Mouse (Mus musculus): ENCODE data around the gene Rab17. TPM values are rescaled to one million over a fixed set of nuclear protein-coding genes. Genes with fewer than 3 reads are reported as not detected.

The Rab17 gene
- polyA plus RNA-seq, 1 experiment from 2014 or later = 0.44 TPM

DNA sequence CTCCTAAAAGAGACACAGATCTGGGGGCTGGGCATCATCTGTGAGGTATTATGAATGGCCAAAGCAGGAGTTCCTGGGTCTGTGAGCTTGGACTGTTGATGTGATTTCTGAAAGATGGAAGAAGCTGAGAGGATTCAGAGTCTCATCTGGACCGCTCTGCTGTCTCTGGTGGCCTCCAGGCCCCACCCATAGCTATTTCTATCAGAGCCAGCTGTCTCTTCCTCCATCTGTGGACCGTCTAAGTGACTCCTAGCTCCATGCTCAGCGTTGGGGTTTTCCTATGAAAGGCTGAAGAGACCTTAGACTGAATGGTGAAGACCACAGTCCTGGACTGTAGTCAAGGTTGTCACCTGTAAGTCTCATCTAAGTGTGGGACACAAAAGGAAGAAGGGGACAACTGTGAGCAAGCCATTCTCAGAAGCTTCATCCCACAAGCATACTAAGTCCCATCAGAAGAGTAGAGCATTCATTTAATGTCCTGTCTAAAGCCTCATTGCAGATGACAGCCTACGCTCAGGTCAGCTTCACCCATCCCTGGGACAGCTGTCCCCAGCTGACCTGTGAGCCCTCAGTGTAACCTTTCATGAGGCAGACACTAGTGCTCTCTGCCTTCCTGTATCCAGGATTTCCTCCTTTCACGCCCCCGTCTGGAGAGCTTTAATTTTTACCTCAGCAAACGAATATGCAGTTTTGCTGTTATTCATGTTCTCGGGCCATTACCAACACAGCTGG is 34.2 kb upstream of the Rab17 start:
- Histone ChIP-seq H3K27me3 (replicated peaks; ENCODE audit: low read depth, poor library complexity, severe bottlenecking) (peaks cover 7% of the 10 kb centered on the region; the same call in 1 of the 2 replicates), H3K27ac (replicated peaks) (no peak overlapping the region), H3K9me3 (no peaks in the 10 kb centered on the region), H3K4me1 (peaks cover 27% of the 10 kb centered on the region), H3K36me3 (replicated peaks) (peaks cover 3% of the 10 kb centered on the region; the same call in 1 of the 2 replicates), H3K4me3 (no peak overlapping the region)
- WGBS = 83% methylated on average over 8 of the region's 8 CpGs
- no peak for DNase-seq (ENCODE audit: low spot score)

DNA sequence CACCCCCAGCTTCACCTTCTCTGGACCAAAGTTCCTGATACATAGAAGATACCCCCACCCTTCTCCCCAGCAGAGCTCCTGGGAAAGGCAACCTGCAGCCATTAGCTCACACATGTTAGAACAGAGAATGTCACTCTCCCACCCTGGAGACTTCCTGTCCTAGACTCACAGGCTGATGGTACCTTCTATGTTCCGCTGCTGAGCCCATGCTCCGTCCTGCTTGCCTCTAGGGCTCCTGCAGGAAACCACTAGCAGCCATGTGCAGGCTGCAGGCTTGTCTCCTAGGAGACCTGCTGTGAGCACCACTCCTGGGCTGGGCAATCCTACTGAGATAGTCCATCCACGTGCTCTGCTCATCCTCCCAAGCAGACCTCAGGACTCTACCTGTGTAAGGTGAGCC is 33.2 kb upstream of the Rab17 start:
- H3K4me1 ChIP-seq = peaks cover 34% of the 10 kb centered on the region

DNA sequence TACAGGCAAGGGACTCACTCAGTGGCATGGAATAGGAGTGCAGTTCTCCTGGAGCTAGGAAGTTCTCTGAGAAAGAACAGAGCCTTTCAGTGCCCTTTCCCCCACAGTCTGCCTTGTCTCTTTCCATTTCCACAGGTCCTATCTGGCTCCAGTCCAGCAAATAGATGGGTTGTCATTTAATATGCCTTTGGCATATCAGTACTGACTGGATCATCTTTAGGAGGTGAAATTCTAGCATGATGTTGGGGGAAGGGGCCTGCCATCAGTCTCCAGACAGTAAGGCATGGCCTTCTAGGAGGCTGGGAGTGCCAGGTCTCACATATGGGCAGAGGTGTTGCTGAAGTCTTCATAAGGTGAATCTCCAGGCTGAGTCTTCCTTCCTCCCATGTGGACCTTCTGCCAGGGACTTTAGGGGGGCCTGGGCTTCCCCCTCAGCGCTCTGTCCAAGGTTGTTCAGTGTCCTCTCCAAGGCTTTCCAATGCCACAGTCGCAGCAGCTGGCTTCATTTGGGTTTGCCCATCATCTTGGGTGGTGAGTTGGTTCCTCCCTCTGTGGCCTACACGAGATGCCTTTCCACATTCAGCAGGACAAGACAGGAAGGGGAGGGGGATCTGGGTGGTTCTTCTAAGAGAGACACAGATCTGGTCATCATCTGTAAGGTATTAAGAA is 32.5 kb upstream of the Rab17 start:
- Histone ChIP-seq H3K4me3 (no peak overlapping the region), H3K36me3 (replicated peaks) (peaks cover 3% of the 10 kb centered on the region; the same call in 1 of the 2 replicates), H3K27ac (replicated peaks) (no peak overlapping the region), H3K9me3 (no peaks in the 10 kb centered on the region), H3K27me3 (replicated peaks; ENCODE audit: low read depth, poor library complexity, severe bottlenecking) (peaks cover 20% of the 10 kb centered on the region), H3K4me1 (peaks cover 34% of the 10 kb centered on the region)
- DNase-seq (ENCODE audit: low spot score) = no peak
- 89% methylated on average over 3 of the region's 3 CpGs for WGBS

More for the DNA sequence above, 33.2 kb upstream of the Rab17 start:
- H3K27ac ChIP-seq (replicated peaks) = no peak overlapping the region
- peaks cover 13% of the 10 kb centered on the region for H3K27me3 ChIP-seq (replicated peaks; ENCODE audit: low read depth, poor library complexity, severe bottlenecking)
- H3K9me3 ChIP-seq = no peaks in the 10 kb centered on the region
- DNase-seq (ENCODE audit: low spot score) = no peak
- peaks cover 3% of the 10 kb centered on the region; the same call in 1 of the 2 replicates for H3K36me3 ChIP-seq (replicated peaks)
- H3K4me3 ChIP-seq = no peak overlapping the region
- WGBS = 89% methylated on average over 3 of the region's 3 CpGs

DNA sequence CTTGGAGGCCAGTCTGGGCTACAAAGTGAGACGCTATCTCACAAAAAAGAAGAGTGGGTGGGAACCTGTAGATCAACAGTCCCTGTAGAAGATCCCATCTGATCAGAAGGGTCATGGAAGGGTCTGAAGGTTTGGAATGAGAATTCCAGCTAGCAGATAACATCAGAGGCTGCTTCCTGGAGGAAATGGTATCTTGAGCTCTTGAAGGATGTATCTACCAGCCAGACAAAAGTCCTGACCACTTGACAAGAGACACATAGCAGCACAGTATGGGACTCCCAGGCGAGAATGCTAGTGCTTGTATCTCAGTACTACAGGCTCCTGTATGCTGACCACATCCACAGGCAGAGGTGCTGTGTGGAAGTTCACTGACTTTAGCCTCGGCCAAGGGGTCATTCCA is 31.6 kb upstream of the Rab17 start:
- Histone ChIP-seq H3K36me3 (replicated peaks) (peaks cover 3% of the 10 kb centered on the region; the same call in 1 of the 2 replicates), H3K4me3 (no peak overlapping the region), H3K27me3 (replicated peaks; ENCODE audit: low read depth, poor library complexity, severe bottlenecking) (peaks cover 22% of the 10 kb centered on the region), H3K9me3 (no peaks in the 10 kb centered on the region; the same call in 1 of the 2 replicates), H3K4me1 (peaks cover 34% of the 10 kb centered on the region), H3K27ac (replicated peaks) (no peak overlapping the region)
- WGBS = 88% methylated on average over 3 of the region's 3 CpGs
- no peak for DNase-seq (ENCODE audit: low spot score)

DNA sequence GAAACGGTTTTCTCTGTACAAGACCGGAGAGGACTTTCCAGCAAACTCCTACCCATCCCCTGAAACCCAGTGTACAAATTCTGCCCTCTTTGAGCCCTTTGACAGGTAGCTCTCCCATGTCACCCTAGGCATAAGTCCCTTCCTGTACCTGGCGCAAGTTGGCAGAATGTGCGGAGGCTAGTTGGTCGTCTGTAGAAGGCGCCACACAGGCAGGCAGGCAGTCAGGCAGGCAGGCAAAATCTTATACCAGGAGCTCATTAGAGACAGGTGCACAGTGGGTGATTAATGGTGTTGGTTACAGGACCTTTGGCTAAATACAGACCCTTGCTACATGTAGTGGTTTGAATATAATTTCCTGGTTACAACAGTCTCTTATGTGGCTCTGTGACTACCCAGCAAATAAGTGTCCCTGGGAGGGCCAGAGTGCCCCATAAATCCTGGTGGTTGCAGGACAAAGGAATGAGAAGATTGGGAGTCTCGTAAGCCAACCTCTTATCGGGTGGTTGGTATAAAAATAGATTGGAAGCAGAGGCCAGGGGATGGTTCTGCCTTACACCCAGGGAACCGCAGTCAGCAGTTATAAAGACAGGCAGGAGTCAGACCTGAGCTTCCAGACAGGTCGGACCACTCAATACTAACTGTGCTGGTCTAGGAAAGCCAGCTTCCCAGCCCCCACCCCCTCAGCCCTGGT is 30.6 kb upstream of the Rab17 start:
- DNase-seq (ENCODE audit: low spot score) = no peak

DNA sequence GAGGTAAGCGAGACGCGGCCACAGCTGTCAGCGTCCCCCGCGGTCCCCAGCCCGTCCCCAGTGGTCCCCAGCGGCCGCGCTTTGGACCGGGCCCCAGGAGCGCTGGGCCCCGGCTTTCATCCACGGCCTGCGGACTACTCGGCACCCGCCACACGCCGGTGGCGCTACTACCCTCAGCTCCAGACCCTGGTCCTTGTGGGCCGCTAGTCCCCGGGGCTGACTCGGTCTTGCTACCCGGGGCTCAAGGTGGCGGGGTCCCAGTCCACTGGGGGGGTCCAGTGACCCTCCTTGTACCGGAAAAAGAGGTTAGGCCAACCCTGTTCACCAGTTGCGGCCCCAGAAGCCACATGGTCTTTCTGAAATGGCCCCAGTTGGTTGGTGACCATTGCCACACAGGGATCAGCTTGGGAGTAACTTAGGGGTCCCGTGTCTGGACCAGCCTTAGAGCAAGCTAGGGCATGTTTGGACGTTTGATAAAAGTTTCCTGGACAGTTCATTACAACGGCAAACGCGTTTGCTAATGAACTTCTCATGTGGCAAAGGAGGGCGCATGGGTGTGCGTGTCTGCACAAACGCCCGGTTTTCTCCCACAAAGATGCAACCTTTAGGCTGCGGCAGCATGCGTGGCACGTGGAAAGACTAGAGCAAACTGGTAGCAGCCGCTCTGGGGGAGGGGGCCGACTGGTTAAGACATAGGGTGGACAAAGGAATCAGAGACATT is 29.6 kb upstream of the Rab17 start:
- Histone ChIP-seq H3K27ac (replicated peaks) (peak overlapping the region; percentile 88), H3K36me3 (replicated peaks) (peaks cover 3% of the 10 kb centered on the region; the same call in 1 of the 2 replicates), H3K4me3 (peak overlapping the region; percentile 70), H3K4me1 (peaks cover 34% of the 10 kb centered on the region), H3K9me3 (peaks cover 4% of the 10 kb centered on the region), H3K27me3 (replicated peaks; ENCODE audit: low read depth, poor library complexity, severe bottlenecking) (peaks cover 22% of the 10 kb centered on the region)
- 4% methylated on average over 41 of the region's 41 CpGs for WGBS
- DNase-seq (ENCODE audit: low spot score) = peak; percentile 60

More for the DNA sequence above, 30.6 kb upstream of the Rab17 start:
- H3K9me3 ChIP-seq = peaks cover 4% of the 10 kb centered on the region
- H3K27me3 ChIP-seq (replicated peaks; ENCODE audit: low read depth, poor library complexity, severe bottlenecking) = peaks cover 22% of the 10 kb centered on the region
- H3K4me3 ChIP-seq = peak overlapping the region; percentile 70
- peaks cover 34% of the 10 kb centered on the region for H3K4me1 ChIP-seq
- peaks cover 3% of the 10 kb centered on the region; the same call in 1 of the 2 replicates for H3K36me3 ChIP-seq (replicated peaks)
- 78% methylated on average over 10 of the region's 10 CpGs for WGBS
- no peak overlapping the region; the same call in 1 of the 2 replicates for H3K27ac ChIP-seq (replicated peaks)

DNA sequence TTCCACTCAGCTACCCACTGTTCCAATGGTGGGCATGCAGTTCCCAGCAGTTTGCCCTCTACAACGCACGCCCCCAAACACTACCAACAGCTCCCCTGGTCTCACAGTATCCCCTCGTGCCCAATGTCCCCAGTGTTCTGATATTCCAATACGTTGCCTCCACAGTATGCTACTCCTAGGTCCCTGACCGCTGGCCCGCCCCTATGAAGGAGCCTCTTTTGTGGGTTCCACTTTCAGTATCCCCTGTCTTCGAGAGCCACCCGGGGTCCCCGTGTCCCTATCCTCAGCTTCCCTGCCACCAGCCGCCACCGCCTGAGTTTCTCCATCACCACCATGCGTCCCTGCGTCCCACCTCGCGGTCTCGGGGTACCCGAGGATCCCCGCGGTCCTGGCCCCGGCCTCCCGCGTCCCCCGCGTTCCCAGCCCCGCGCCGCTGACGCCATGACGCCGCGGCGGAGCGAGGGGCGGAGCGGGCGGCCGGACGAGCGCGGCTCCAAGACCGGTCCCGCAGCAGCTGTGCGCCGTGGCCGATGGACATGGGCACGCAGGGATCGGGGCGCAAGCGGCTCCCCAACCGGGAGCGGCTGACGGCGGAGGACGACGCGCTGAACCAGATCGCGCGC is 28.9 kb upstream of the Rab17 start, which contains the start of gene Lrrfip1:
Gene Lrrfip1 (plus strand): TSS at position 470 of the 623 bp plus-strand sequence.
- Histone ChIP-seq H3K27me3 (replicated peaks; ENCODE audit: low read depth, poor library complexity, severe bottlenecking) (peaks cover 22% of the 10 kb centered on the region), H3K4me1 (peaks cover 34% of the 10 kb centered on the region), H3K4me3 (peak within 1 kb of the TSS; percentile 70), H3K36me3 (replicated peaks) (peaks cover 3% of the 10 kb centered on the region; the same call in 1 of the 2 replicates), H3K9me3 (peaks cover 4% of the 10 kb centered on the region), H3K27ac (replicated peaks) (peak within 1 kb of the TSS; percentile 88)
- 2% methylated on average over 59 of the region's 59 CpGs for WGBS
- peak; percentile 78 for DNase-seq (ENCODE audit: low spot score)

DNA sequence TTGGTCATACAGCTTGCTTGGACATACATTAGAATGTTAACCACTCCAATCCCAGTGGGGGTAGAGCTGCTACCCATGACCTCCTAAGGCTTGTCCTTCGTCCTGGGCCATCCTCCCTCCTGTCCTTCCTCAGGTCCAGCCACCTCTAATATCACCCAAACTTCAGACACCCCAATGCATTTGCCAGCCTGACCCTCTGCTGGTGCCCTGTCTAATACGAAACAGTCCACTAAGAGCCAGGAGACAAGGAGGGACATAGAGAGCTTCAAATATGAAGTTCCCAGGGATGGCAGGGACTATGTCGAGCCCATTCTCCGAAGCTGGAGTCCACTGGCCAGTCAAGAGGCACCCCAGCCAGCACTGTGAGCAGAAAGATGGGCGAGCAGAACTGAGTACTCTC is 28.2 kb upstream of the Rab17 start:
- Histone ChIP-seq H3K27ac (replicated peaks) (no peak overlapping the region), H3K9me3 (peaks cover 4% of the 10 kb centered on the region), H3K4me1 (peaks cover 34% of the 10 kb centered on the region), H3K36me3 (replicated peaks) (peaks cover 3% of the 10 kb centered on the region; the same call in 1 of the 2 replicates), H3K4me3 (peak overlapping the region; percentile 70), H3K27me3 (replicated peaks; ENCODE audit: low read depth, poor library complexity, severe bottlenecking) (peaks cover 22% of the 10 kb centered on the region)
- DNase-seq (ENCODE audit: low spot score) = no peak
- whole genome bisulfite sequencing = 86% methylated on average over 5 of the region's 5 CpGs

DNA sequence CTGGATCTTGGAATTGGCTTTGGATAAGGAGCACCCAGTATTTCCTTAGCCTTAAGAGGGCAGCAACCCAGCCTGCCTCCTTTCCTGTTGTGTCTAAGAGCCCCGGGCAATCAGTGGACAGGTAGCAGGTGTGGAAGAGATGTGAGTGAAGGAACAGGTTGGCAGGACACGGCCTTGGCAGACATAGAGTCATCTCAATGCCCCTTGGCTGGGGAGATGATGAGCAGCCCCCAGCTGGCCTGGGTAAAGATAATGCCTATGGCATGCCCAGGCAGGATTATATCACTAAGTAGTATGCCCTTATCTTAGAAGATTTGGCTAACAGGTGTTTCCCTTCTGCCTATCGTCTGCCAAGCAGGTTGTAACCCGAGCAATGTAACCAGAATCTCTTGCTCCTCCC is 27.7 kb upstream of the Rab17 start:
- Histone ChIP-seq H3K36me3 (replicated peaks) (peaks cover 1% of the 10 kb centered on the region; the same call in 1 of the 2 replicates), H3K27me3 (replicated peaks; ENCODE audit: low read depth, poor library complexity, severe bottlenecking) (peaks cover 22% of the 10 kb centered on the region), H3K4me1 (peaks cover 34% of the 10 kb centered on the region), H3K27ac (replicated peaks) (no peak overlapping the region), H3K9me3 (peaks cover 4% of the 10 kb centered on the region), H3K4me3 (no peak overlapping the region)
- WGBS = 67% methylated on average over 4 of the region's 4 CpGs
- no peak for DNase-seq (ENCODE audit: low spot score)

DNA sequence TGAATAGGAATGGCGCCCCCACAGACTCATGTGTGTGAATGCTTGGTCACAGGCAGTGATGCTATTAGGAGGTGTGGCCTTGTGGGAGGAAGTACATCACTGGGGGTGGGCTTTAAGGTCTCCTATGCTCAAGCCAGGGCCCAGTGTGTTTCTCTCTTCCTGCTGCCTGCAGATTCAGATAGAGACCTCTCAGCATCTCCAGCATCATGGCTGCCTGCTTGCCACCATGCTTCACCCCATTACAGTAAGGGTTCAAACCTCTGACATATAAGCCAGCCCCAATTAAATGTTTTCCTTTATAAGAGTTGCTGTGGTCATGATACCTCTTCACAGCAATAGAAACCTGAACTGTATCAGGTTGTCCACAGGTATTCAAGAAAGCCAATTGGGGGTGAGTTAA is 26.5 kb upstream of the Rab17 start:
- no peak overlapping the region for H3K4me3 ChIP-seq
- H3K27me3 ChIP-seq (replicated peaks; ENCODE audit: low read depth, poor library complexity, severe bottlenecking) = peaks cover 22% of the 10 kb centered on the region
- DNase-seq (ENCODE audit: low spot score) = no peak
- H3K9me3 ChIP-seq = peaks cover 4% of the 10 kb centered on the region
- H3K27ac ChIP-seq (replicated peaks) = no peak overlapping the region
- H3K4me1 ChIP-seq = peaks cover 28% of the 10 kb centered on the region
- WGBS = 91% methylated on average over 1 of the region's 1 CpGs
- H3K36me3 ChIP-seq (replicated peaks) = no peaks in the 10 kb centered on the region

DNA sequence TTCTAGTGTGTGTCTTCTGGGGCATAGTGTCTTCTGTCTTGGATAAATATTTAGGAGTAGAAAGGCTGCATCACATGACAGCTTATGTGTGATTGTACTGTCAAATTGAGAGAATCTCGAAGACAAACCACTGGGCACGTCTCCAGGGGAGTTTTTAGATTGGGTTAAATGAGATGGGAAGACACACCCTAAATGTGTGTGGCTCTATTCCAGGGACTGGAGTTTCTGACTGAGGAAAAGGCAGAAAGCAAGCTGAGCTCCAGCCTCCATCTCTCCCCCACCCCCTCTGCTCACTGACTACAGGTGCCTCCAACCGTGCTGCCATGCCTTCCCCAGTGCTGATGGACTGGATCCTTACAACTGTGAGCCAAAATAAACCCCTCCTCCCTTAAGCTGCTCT is 11.9 kb upstream of the Rab17 start:
- 0 out of 2 replicates have a peak, but pooled peaks cover 4% of the 10 kb centered on the region for H3K9me3 ChIP-seq
- H3K27me3 ChIP-seq (replicated peaks; ENCODE audit: low read depth, poor library complexity, severe bottlenecking) = no peaks in the 10 kb centered on the region
- H3K4me3 ChIP-seq = no peak overlapping the region
- no peaks in the 10 kb centered on the region for H3K4me1 ChIP-seq
- 78% methylated on average over 3 of the region's 3 CpGs for WGBS
- no peak overlapping the region for H3K27ac ChIP-seq (replicated peaks)
- H3K36me3 ChIP-seq (replicated peaks) = no peaks in the 10 kb centered on the region
- no peak for DNase-seq (ENCODE audit: low spot score)
